Mouse (Mus musculus): ENCODE results near the gene Gm49396. TPM values are rescaled to one million over a fixed set of nuclear protein-coding genes. Genes with fewer than 3 reads are reported as not detected.

Gene Gm49396
- total and polyA plus RNA-seq, 3 experiments = 1.1 to 1.9 (median 1.6) TPM

DNA sequence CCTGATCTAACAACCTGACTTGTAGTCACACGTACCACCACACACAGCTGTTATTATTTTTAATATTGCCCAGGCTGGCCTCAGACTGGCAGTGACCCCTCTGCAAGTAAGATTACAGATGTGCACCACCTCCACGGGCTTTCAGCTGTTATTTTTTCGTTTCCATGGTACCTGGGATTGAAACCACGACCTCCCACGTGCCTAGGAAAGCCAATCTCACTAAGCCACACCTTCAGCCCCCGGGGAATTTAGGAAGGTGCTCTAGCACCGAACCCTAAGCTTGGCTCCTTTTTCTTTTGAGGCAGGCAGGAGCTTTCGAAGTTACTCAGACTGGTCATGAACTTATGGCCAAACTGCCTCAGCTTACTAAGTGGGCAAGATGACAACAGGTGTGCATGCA is 41.3 kb downstream of the Gm49396 start:
- no peaks in the 10 kb centered on the region for H3K36me3 ChIP-seq (ENCODE audit: control insufficient read depth, insufficient read depth, low read length)
- WGBS = 55% methylated on average over 8 of the region's 8 CpGs
- TF ChIP-seq POLR2A (IDR thresholded peaks at IDR 0.05; ENCODE audit: insufficient read depth, low read depth, low read length) (no peak), CTCF (IDR thresholded peaks at IDR 0.05) (no peak), EP300 (IDR thresholded peaks at IDR 0.05; ENCODE audit: insufficient read depth, low read depth, low read length) (no peak)
- intact Hi-C loops (cut with DNase I) = no loop called here
- no peaks in the 10 kb centered on the region for H3K4me1 ChIP-seq (ENCODE audit: control insufficient read depth, insufficient read depth, low read length)
- H3K27ac ChIP-seq = no peak overlapping the region
- no peak overlapping the region for H3K4me3 ChIP-seq
- no peak for DNase-seq
- H3K79me2 ChIP-seq (replicated peaks; ENCODE audit: control insufficient read depth, insufficient read depth, low read length) = no peaks in the 10 kb centered on the region
- no peaks in the 10 kb centered on the region for H3K27me3 ChIP-seq (ENCODE audit: control insufficient read depth, insufficient read depth, low read length)
- no peak overlapping the region for H3K9ac ChIP-seq (ENCODE audit: low read depth, low read length)

DNA sequence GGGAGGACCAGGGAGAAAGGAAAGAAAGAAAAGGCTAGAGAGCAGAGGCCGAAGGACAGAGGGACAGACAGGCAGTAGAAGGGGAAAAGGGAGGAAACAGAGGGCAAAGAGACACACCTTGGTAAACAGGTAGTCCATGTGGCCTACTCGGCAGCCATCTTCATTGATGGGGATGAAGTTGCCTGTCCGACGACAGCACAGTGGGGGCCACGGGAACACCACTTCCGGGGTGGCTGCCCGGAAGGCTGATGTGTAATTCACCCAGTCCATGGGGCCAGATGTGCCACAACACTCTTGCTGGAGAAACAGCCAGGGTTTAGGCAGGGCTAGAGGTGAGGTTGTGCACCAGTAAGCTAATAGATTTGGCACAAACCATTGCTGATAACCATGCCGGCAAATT is 41.8 kb downstream of the Gm49396 start:
- Histone ChIP-seq H3K9ac (ENCODE audit: low read depth, low read length) (no peak overlapping the region), H3K36me3 (ENCODE audit: control insufficient read depth, insufficient read depth, low read length) (no peaks in the 10 kb centered on the region), H3K4me1 (ENCODE audit: control insufficient read depth, insufficient read depth, low read length) (no peaks in the 10 kb centered on the region), H3K27ac (no peak overlapping the region), H3K79me2 (replicated peaks; ENCODE audit: control insufficient read depth, insufficient read depth, low read length) (no peaks in the 10 kb centered on the region), H3K4me3 (no peak overlapping the region), H3K27me3 (ENCODE audit: control insufficient read depth, insufficient read depth, low read length) (no peaks in the 10 kb centered on the region)
- TF ChIP-seq CTCF (IDR thresholded peaks at IDR 0.05) (no peak), EP300 (IDR thresholded peaks at IDR 0.05; ENCODE audit: insufficient read depth, low read depth, low read length) (no peak), POLR2A (IDR thresholded peaks at IDR 0.05; ENCODE audit: insufficient read depth, low read depth, low read length) (no peak)
- no peak for DNase-seq
- intact Hi-C loops (cut with DNase I) = no loop called here
- 78% methylated on average over 8 of the region's 8 CpGs for WGBS

DNA sequence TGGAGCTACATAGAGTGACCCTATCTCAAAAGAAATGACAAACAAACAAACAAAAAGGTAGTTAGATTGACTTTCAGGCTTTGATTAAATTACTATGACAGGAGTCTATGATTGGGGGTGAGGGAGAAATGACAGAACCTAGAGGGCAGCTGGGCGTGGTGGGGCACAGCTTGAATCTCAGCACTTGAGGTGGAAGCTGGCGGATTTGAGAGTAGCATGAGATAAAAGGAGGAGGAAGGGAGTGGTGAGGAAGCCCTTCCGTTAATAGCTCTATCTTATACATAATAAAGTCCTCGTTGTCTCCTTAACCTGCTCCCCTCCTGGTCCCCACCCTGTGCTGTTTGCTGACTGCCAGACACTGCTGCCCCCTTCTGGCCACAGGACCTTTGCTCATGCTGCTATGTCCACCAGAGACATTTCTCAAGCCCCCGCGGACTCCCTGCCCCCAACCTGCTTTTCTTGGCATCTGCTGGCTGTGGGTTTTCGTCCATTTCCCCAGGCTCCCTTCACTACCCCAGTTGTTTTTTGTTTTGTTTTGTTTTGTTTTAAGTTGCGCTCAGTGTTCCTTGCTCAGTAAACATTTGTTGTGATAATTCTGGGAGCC is 44.7 kb downstream of the Gm49396 start:
- Histone ChIP-seq H3K4me3 (no peak overlapping the region), H3K27ac (no peak overlapping the region), H3K36me3 (ENCODE audit: control insufficient read depth, insufficient read depth, low read length) (no peaks in the 10 kb centered on the region), H3K4me1 (ENCODE audit: control insufficient read depth, insufficient read depth, low read length) (no peaks in the 10 kb centered on the region), H3K79me2 (replicated peaks; ENCODE audit: control insufficient read depth, insufficient read depth, low read length) (no peaks in the 10 kb centered on the region), H3K27me3 (ENCODE audit: control insufficient read depth, insufficient read depth, low read length) (no peaks in the 10 kb centered on the region), H3K9ac (ENCODE audit: low read depth, low read length) (no peak overlapping the region)
- 24% methylated on average over 8 of the region's 8 CpGs for WGBS
- DNase-seq = peak; percentile 39 to 62
- intact Hi-C loops (cut with DNase I) = no loop called here
- peak; percentile 70 for TF ChIP-seq CTCF (IDR thresholded peaks at IDR 0.05)
- no peak for TF ChIP-seq POLR2A (IDR thresholded peaks at IDR 0.05; ENCODE audit: insufficient read depth, low read depth, low read length)

DNA sequence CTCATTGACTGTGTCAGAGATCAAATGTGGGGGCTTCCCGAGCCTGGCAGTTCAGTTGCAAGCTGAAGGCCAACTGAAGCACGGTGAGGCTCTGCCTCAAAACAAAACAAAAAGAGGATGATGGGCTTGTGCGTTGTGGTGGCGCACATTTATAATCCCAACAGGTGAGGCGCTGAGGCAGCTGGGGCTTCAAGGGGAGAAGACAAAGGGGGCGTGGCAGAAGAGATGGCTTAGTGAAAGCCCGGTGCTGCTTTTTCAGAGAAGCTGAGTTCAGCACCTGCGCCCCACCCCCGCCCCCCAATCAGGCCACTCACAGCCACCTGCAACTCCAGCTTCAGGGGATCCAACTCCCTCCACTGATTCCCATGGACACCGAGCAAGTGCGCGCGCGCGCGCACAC is 45.3 kb downstream of the Gm49396 start:
- Histone ChIP-seq H3K36me3 (ENCODE audit: control insufficient read depth, insufficient read depth, low read length) (no peaks in the 10 kb centered on the region), H3K4me3 (no peak overlapping the region), H3K27me3 (ENCODE audit: control insufficient read depth, insufficient read depth, low read length) (no peaks in the 10 kb centered on the region), H3K27ac (no peak overlapping the region), H3K9ac (ENCODE audit: low read depth, low read length) (no peak overlapping the region), H3K79me2 (replicated peaks; ENCODE audit: control insufficient read depth, insufficient read depth, low read length) (no peaks in the 10 kb centered on the region), H3K4me1 (ENCODE audit: control insufficient read depth, insufficient read depth, low read length) (no peaks in the 10 kb centered on the region)
- intact Hi-C loops (cut with DNase I) = no loop called here
- no peak for TF ChIP-seq POLR2A (IDR thresholded peaks at IDR 0.05; ENCODE audit: insufficient read depth, low read depth, low read length)
- no peak for TF ChIP-seq CTCF (IDR thresholded peaks at IDR 0.05)
- TF ChIP-seq EP300 (IDR thresholded peaks at IDR 0.05; ENCODE audit: insufficient read depth, low read depth, low read length) = no peak
- no peak for DNase-seq
- 61% methylated on average over 16 of the region's 16 CpGs for WGBS

DNA sequence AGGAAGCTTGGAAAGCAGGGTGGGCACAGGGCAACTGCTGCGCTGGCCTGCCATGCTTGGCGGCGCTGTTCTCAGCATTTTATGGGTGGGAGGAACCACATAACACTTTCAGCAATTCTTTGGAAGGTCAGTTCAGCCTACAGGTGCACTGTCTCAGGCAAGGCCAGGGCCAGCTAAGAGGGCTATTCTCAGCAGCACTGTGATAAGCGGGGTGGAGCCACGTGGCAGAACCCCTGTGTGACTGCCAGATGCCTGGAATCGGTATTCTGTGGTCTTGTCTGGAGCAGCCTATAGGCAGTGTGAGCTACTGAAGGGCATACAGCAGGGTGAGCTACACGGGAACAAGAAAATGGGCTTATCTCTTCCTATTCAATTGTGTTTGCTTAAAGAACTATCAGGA is 46.9 kb downstream of the Gm49396 start:
- peak; percentile 49 to 71 for DNase-seq
- no peaks in the 10 kb centered on the region for H3K27me3 ChIP-seq (ENCODE audit: control insufficient read depth, insufficient read depth, low read length)
- no peak for TF ChIP-seq CTCF (IDR thresholded peaks at IDR 0.05)
- 42% methylated on average over 7 of the region's 7 CpGs for WGBS
- H3K4me1 ChIP-seq (ENCODE audit: control insufficient read depth, insufficient read depth, low read length) = no peaks in the 10 kb centered on the region
- H3K79me2 ChIP-seq (replicated peaks; ENCODE audit: control insufficient read depth, insufficient read depth, low read length) = no peaks in the 10 kb centered on the region
- H3K9ac ChIP-seq (ENCODE audit: low read depth, low read length) = no peak overlapping the region
- intact Hi-C loops (cut with DNase I) = no loop called here
- H3K27ac ChIP-seq = peak overlapping the region; percentile 56
- H3K36me3 ChIP-seq (ENCODE audit: control insufficient read depth, insufficient read depth, low read length) = no peaks in the 10 kb centered on the region
- H3K4me3 ChIP-seq = no peak overlapping the region

DNA sequence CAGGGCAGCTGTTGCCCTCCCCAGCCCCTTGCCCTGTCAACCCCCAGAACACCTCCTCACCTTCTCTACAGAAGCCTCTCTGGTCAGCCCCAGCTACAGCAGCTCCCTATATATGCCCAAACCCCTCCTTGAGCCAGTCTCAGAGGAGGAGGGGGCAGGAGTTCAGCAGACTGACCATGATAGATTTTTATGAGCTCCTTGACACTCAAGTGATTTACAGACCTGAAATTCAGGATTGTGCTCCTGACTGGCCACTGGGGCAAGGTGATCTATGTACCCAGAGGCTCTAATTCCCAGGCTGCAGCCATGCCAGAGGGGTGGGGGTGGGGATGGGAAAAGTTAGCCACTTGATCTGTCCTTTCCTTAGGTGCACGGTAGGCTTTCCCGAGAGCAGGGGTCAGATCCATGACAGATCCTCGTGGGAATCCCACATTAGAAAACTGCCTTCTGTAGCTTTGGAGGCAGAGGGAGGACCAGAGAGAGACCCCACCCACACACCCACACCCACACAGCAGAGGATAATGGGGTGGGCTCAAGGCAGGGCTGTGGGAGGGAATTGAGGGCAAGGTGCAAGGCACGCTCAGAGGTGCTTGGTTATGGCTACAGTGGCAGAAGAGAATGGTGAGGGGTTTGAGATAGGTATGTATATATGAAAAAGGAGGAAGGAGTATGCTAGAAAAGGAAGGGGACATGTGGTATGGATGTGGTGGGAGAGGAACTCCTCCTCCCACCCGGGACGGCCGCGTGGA is 49.7 kb downstream of the Gm49396 start, which contains the start of gene Upk1a:
Gene Upk1a, minus strand, starts transcription at position 194 of the 749 bp plus-strand sequence.
- Histone ChIP-seq H3K36me3 (ENCODE audit: control insufficient read depth, insufficient read depth, low read length) (no peaks in the 10 kb centered on the region), H3K4me3 (no peak within 1 kb of the TSS), H3K9ac (ENCODE audit: low read depth, low read length) (no peak within 1 kb of the TSS), H3K79me2 (replicated peaks; ENCODE audit: control insufficient read depth, insufficient read depth, low read length) (no peaks in the 10 kb centered on the region), H3K27me3 (ENCODE audit: control insufficient read depth, insufficient read depth, low read length) (no peaks in the 10 kb centered on the region), H3K27ac (no peak within 1 kb of the TSS), H3K4me1 (ENCODE audit: control insufficient read depth, insufficient read depth, low read length) (no peaks in the 10 kb centered on the region)
- TF ChIP-seq EP300 (IDR thresholded peaks at IDR 0.05; ENCODE audit: insufficient read depth, low read depth, low read length) = no peak
- no peak for TF ChIP-seq CTCF (IDR thresholded peaks at IDR 0.05)
- no peak for TF ChIP-seq POLR2A (IDR thresholded peaks at IDR 0.05; ENCODE audit: insufficient read depth, low read depth, low read length)
- DNase-seq = no peak
- intact Hi-C loops (cut with DNase I) = loop anchor here (1.0 kb wide), 1 partner anchor 24 kb away; no protein-coding TSS in a partner anchor
- WGBS = 77% methylated on average over 8 of the region's 8 CpGs
